Mouse (Mus musculus): ENCODE data around the gene Zmynd8. TPM values are rescaled to one million over a fixed set of nuclear protein-coding genes. Genes with fewer than 3 reads are reported as not detected.
"Not testable (repeated sequence)": the region's sequence is repeated elsewhere in the genome, so short reads cannot be mapped to it uniquely, and the experiment has no call there.

Gene Zmynd8
- total and polyA plus RNA-seq, 3 experiments, result 30.3 to 89.2 (median 41.6) TPM

DNA sequence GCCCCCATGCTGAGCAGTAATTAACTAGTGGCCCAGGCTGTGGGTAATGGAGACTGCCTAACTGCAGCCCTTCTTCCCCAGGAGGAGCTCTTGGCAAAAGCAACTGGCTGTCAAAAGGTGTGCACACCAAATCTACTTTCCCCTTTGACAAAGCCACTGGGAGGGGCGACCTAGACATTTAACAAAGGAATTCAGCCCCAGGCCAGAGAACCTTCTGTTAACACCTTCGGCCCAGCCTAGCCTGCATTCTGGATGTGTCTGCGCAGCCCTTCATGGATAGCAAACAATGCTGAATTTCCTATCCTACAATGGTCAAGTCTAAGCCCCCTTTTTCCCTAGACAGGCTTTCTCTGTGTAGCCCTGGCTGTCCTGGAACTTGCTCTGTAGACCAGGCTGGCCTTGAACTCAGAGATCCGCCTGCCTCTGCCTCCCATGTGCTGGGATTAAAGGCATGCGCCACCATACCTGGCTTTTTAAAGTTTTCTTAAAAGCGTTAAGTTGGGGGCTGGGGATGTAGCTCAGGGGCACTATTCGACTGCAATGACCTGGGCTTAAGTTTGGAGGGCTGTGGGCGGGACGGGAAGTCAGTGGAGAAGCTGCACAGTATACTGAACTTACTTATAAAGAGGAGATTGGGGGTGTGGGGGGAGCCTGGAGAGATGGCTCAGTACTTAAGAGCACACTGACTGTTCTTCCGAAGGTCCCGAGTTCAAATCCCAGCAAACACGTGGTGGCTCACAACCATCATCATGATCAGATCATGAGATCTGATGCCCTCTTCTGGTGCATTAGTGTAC is 90.4 kb downstream of the Zmynd8 start:
- H3K79me2 ChIP-seq (ENCODE audit: control insufficient read depth, insufficient read depth, low read length, poor library complexity), result no peaks in the 10 kb centered on the region
- H3K27ac ChIP-seq (ENCODE audit: control insufficient read depth, low read depth, low read length), result no peak overlapping the region
- H3K9ac ChIP-seq (ENCODE audit: control insufficient read depth, low read depth, low read length, poor library complexity, severe bottlenecking), result no peak overlapping the region
- H3K4me1 ChIP-seq (ENCODE audit: control insufficient read depth in 1 of 2, insufficient read depth in 2 of 2, low read length in 2 of 2), result no peaks in the 10 kb centered on the region
- H3K36me3 ChIP-seq (ENCODE audit: control insufficient read depth in 1 of 2, insufficient read depth in 2 of 2, low read length in 2 of 2), result peaks cover 0 to 9% of the 10 kb centered on the region in 2 experiments; a peak in 2 of 4 replicates
- H3K27me3 ChIP-seq (ENCODE audit: control insufficient read depth in 1 of 2, insufficient read depth in 2 of 2, low read length in 2 of 2), result no peaks in the 10 kb centered on the region
- no peak for DNase-seq (ENCODE audit: low read depth, low spot score)
- no peaks in the 10 kb centered on the region for H3K9me3 ChIP-seq (replicated peaks; ENCODE audit: insufficient read depth, low read length)
- no peak for TF ChIP-seq MXI1 (IDR thresholded peaks at IDR 0.05; ENCODE audit: low read depth, low read length)
- TF ChIP-seq MAX (IDR thresholded peaks at IDR 0.05; ENCODE audit: low read length), result no peak
- no peak for TF ChIP-seq GABPA (IDR thresholded peaks at IDR 0.05; ENCODE audit: low read depth, low read length)
- no peak for TF ChIP-seq CHD2 (IDR thresholded peaks at IDR 0.05; ENCODE audit: low read length)
- no peak for TF ChIP-seq TBP (IDR thresholded peaks at IDR 0.05; ENCODE audit: low read depth, low read length)
- no peak for TF ChIP-seq ZMIZ1 (IDR thresholded peaks at IDR 0.05; ENCODE audit: low read depth, low read length)
- no peak overlapping the region for H3K4me3 ChIP-seq (ENCODE audit: control insufficient read depth in 1 of 2, insufficient read depth in 1 of 2, low read depth in 2 of 2, low read length in 2 of 2)

DNA sequence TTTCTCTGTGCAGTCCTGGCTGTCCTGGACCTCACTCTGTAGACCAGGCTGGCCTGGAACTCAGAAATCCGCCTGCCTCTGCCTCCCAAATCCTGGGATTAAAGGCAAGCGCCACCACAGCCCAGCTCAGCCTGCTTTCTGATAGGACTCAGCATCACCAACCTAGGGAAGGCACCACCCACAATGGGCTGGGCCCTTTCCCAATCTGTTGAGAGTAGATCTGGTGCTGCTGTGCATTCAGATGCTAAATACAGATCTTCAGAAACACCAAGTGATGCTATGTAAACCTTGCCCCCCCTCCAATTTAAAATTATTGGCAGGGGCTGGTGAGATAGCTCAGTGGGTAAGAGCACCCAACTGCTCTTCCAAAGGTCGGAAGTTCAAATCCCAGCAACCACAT is 98.6 kb downstream of the Zmynd8 start:
- not testable (repeated sequence) for H3K9ac ChIP-seq (ENCODE audit: control insufficient read depth, low read depth, low read length, poor library complexity, severe bottlenecking); H3K27ac ChIP-seq (ENCODE audit: control insufficient read depth, low read depth, low read length); H3K27me3 ChIP-seq (ENCODE audit: control insufficient read depth in 1 of 2, insufficient read depth in 2 of 2, low read length in 2 of 2); H3K4me1 ChIP-seq (ENCODE audit: control insufficient read depth in 1 of 2, insufficient read depth in 2 of 2, low read length in 2 of 2); DNase-seq (ENCODE audit: low read depth, low spot score); H3K79me2 ChIP-seq (ENCODE audit: control insufficient read depth, insufficient read depth, low read length, poor library complexity); H3K9me3 ChIP-seq (replicated peaks; ENCODE audit: insufficient read depth, low read length); H3K36me3 ChIP-seq (ENCODE audit: control insufficient read depth in 1 of 2, insufficient read depth in 2 of 2, low read length in 2 of 2); H3K4me3 ChIP-seq (ENCODE audit: control insufficient read depth in 1 of 2, insufficient read depth in 1 of 2, low read depth in 2 of 2, low read length in 2 of 2)

DNA sequence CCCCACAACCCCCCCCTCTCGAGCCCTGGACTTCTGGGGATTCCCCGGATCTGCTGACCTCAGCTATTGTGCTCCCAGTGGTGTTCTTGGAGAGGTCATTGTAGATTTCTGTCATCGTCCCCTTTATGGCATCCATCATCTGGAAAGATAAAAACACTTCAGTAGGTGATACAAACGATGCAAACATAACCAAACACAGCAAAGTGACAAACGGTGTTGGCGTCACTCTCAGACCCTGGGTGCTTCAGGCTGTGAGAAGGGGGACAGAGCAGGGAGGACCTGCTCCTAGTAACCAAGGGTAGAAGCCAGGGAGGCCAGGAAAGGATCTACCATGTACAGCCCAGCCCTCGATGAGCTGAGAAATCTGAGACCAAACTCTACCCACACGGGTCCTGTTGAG is 100.9 kb downstream of the Zmynd8 start:
- TF ChIP-seq TBP (IDR thresholded peaks at IDR 0.05; ENCODE audit: low read depth, low read length) (no peak), CHD2 (IDR thresholded peaks at IDR 0.05; ENCODE audit: low read length) (no peak), MAFK (IDR thresholded peaks at IDR 0.05; ENCODE audit: borderline replicate concordance, low read depth, low read length) (no peak), KAT2A (conservative IDR thresholded peaks at IDR 0.05; ENCODE audit: low read depth, low read length) (no peak), ZKSCAN1 (IDR thresholded peaks at IDR 0.05; ENCODE audit: low read depth, low read length) (no peak), ZMIZ1 (IDR thresholded peaks at IDR 0.05; ENCODE audit: low read depth, low read length) (no peak), EP300 (IDR thresholded peaks at IDR 0.05; ENCODE audit: low read depth in 1 of 2, low read length in 2 of 2) (no peak), CTCF (IDR thresholded peaks at IDR 0.05 in 2 of 3, conservative IDR thresholded peaks at IDR 0.05 in 1 of 3; ENCODE audit: control insufficient read depth in 1 of 3, insufficient read depth in 1 of 3, low read depth in 2 of 3, low read length in 3 of 3, poor library complexity in 1 of 3, severe bottlenecking in 1 of 3) (no peak), POLR2AphosphoS5 (IDR thresholded peaks at IDR 0.05; ENCODE audit: borderline replicate concordance, low read depth, low read length) (no peak), UBTF (IDR thresholded peaks at IDR 0.05; ENCODE audit: borderline replicate concordance, insufficient read depth, low read depth, low read length) (no peak), NELFE (IDR thresholded peaks at IDR 0.05; ENCODE audit: low read depth, low read length) (no peak), CHD1 (IDR thresholded peaks at IDR 0.05; ENCODE audit: low read depth, low read length) (no peak), USF2 (IDR thresholded peaks at IDR 0.05; ENCODE audit: borderline replicate concordance in 1 of 2, insufficient read depth in 1 of 2, low read depth in 1 of 2, low read length in 2 of 2) (no peak), ZC3H11A (IDR thresholded peaks at IDR 0.05; ENCODE audit: low read depth, low read length) (no peak), MYB (IDR thresholded peaks at IDR 0.05; ENCODE audit: low read depth, low read length) (no peak), POLR2A (IDR thresholded peaks at IDR 0.05; ENCODE audit: control insufficient read depth in 1 of 2, insufficient read depth in 1 of 2, low read depth in 1 of 2, low read length in 2 of 2, poor library complexity in 1 of 2) (no peak), ELF1 (IDR thresholded peaks at IDR 0.05; ENCODE audit: low read depth, low read length) (no peak), ZNF384 (IDR thresholded peaks at IDR 0.05; ENCODE audit: low read depth, low read length) (no peak)
- Histone ChIP-seq H3K27ac (ENCODE audit: control insufficient read depth, low read depth, low read length) (no peak overlapping the region), H3K4me1 (ENCODE audit: control insufficient read depth in 1 of 2, insufficient read depth in 2 of 2, low read length in 2 of 2) (no peaks in the 10 kb centered on the region), H3K79me2 (ENCODE audit: control insufficient read depth, insufficient read depth, low read length, poor library complexity) (no peaks in the 10 kb centered on the region), H3K27me3 (ENCODE audit: control insufficient read depth in 1 of 2, insufficient read depth in 2 of 2, low read length in 2 of 2) (no peaks in the 10 kb centered on the region), H3K36me3 (ENCODE audit: control insufficient read depth in 1 of 2, insufficient read depth in 2 of 2, low read length in 2 of 2) (peaks cover 0 to 7% of the 10 kb centered on the region in 2 experiments; a peak in 2 of 4 replicates), H3K9me3 (replicated peaks; ENCODE audit: insufficient read depth, low read length) (no peaks in the 10 kb centered on the region), H3K9ac (ENCODE audit: control insufficient read depth, low read depth, low read length, poor library complexity, severe bottlenecking) (no peak overlapping the region), H3K4me3 (ENCODE audit: control insufficient read depth in 1 of 2, insufficient read depth in 1 of 2, low read depth in 2 of 2, low read length in 2 of 2) (no peak overlapping the region)
- no peak for DNase-seq (ENCODE audit: low read depth, low spot score)

Measured in MEL (cell line).